Mouse (Mus musculus) heart, postnatal 25 days (tissue): ENCODE data around the gene Use1. TPM values are rescaled to one million over a fixed set of nuclear protein-coding genes. Genes with fewer than 3 reads are reported as not detected.
A peak's percentile ranks its signal among the peaks of the same experiment; 100 is the strongest.

Experiments used
- DNase-seq: peaks from one replicate; pipeline ENCODE4 v3.0.0; 2022; ENCODE audit warnings: low spot score
- intact Hi-C: fragments of 180-260 bp; cut with DNase I; formaldehyde crosslinking; loops from one replicate; pipeline ENCODE4 v1.15.1; 2025
- total RNA-seq, 2 experiments: library from RNA; stranded (reverse); gene quantifications; 2 replicates each; pipeline ENCODE4 v1.2.3; 2021

The Use1 gene
- total RNA-seq, 2 experiments from 2014 or later: 116 to 128 TPM

GRCm38 (mm10) chr8:71375581-71376422 lies 9.2 kb downstream of the Use1 start:
- DNase-seq: no peak
- intact Hi-C loops: no loop called here

DNA sequence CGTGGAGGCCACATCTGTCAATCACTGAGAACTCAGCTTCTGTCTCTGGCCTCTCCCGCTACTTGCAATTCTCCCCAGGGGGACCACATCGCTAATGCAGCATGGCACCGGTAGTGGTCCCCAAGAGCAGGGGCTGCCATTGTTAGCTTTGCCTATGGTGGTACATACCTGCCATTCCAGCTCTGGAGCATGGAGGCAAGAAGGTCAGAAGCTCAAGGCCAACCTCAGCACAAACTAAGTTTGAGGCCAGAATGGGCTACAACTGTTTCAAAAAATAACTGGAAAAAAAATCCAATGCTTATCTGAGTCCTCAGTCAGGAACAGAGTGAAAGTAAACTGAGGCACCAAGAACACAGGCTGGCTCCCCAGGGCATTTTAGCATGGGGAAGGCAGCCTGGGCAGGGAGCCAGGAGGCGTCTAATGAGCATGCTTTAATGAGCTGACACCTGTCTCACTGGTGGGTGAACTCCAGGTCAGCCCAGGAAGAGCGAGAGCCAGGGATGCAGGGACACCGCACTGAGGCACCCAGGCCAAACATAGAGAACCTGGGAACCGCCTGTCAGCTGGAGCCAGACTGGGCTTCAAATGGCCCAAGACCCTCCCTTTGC lies 9.9 kb downstream of the Use1 start:
- no peak for DNase-seq
- intact Hi-C loops: no loop called here

DNA sequence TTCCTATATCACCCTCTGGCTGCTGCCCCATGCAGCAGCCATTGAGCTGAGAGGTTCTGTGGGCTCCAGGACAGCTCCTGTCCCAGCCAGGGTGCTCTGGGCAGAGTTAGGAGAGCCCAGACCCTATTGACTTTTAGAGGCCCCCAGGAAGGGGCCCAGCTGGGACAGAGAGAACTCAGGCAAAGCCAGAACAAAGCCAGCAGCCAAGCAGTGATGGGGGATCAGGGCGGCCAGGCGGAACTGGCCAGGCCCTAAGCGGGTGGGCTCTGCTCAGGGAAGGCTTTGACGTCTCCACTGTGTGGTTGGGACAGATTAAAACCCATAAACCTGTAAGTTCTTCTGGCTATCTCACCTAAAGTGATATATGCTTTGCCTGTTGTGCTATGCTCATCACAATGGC lies 12.4 kb downstream of the Use1 start:
- intact Hi-C loops: loop anchor here (1.0 to 2.0 kb wide), 2 partner anchors 24 to 83 kb away; no protein-coding TSS in a partner anchor
- DNase-seq: no peak

DNA sequence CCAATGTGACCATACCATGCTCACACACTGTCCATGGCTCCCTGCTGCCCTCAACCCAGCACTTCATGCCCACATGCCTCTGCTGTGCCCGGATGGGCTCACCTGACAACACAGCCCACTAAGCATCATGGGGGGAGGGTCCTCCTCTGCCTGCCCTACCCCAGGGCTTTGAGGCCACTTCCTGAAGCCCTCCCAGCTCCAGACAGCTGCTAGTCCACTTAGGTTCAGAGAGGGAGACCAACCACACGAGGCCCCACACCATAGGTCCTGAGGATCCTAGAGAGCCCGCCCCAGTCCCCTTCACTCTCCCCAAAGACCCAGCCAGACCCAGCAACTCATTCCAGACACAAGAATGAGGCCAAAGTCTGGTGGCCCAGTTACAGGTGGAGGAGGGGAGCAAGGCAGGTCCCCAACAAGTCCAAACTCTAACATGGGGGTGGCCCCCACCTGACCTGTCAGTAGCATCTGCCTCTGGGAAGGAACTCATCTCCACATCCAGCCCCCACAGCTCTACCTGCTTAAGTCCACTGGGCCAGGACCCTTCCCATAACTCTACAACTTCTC lies 12.9 kb downstream of the Use1 start:
- intact Hi-C loops: loop anchor here (1.0 to 2.0 kb wide), 2 partner anchors 23 to 83 kb away; no protein-coding TSS in a partner anchor
- no peak for DNase-seq

DNA sequence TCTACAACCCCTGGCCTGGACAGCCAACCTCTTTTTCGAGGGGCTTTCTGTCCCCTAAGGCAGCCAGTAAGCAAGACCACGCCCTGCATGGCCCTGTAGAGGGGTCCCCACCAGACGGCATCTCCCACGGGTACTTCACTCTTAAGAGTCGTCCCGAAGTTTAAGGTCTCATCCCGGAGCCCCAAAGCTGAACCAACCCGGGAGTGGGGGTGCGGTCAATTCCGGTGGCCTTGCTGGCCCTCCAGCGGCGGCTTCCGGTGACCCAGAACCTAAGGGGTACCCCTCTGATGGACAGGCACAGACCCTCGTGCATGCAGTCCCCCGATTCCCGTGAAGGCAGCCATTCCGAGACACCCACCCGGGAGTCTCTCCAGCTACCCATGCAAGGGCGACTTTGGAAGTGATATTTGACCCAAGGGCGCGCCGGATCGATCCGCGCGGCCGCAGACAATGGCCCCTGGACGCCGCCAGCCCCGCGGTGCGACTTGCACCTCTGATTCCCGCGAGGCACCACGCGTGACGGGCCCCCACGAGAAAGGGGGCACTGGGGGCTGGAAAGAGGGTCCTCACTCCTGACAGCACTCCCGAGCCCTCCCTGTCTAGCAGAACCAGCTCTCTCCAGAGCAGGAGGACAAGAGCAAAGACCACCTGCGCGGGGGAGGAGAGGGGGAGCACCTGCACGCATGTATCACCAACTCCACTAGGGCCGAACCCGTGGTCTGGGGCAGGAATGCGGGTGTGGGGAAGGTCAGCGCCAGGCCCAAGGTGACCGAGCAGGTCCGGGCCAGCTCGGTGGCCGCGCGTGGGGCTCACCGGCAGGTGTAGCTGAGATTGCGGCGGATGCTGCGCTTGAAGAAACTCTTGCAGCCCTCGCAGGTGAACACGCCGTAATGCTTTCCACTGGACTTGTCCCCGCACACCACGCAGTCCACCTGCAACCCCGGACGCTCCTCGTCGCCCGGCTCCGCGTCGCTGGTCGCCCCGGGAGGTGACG lies 13.8 kb downstream of the Use1 start:
- no peak for DNase-seq

DNA sequence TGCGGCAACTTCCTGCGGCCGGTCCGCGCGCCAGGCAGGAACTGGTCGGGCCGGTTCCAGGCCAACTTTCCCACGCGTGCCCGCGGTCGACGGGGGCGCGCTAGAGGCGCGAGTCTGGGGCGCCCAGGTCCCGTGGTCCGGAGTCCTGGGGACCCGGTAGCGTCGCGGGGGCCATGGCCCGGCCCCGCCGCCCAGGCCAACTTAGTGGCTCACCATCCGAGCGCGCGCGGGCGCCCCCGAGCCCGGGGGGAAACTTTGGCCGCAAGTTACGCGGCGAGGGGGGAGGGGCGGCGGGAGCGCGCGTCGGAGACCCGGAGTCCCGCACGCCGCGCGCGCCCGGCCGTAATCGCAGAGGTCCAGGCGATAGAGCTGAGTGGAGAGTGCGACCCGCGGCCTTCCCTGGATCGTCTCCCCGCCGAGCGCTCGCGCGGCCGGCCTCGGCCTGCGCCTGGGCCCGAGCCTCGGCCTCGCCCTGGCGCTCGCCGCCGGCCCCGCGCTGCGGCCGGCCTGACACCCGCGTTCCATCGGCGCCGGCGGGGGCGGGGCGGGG lies 14.8 kb downstream of the Use1 start, which contains the start of gene Nr2f6:
Gene Nr2f6, minus strand, starts transcription at position 540 of the 550 bp plus-strand sequence.
- intact Hi-C loops: no loop called here
- peak; percentile 79 for DNase-seq

More for the DNA sequence above, 13.8 kb downstream of the Use1 start:
- intact Hi-C loops: no loop called here

- DNase-seq: no peak
- intact Hi-C loops: no loop called here
Measured at GRCm38 (mm10) chr8:71381971-71382961, 15.6 kb downstream of the Use1 start.

DNA sequence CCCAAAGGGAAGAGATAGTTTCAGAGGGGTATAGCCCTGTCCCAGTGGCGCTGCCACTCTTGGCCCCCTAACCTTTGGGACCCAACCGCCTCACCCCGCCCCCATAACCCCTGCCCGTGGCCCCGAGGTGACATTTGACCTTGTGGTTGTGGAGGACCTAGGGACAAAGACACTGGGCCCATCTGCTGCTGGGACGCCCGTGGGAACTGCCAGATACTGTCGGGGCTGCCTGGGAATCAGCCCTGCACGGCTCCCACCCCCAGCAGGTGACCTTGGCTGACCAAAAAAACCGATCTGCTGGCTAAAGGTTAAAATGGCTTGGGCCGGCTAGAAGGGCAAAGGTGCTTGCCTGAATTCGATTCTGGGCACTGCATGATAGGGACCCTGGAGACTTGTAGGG lies 16.7 kb downstream of the Use1 start:
- DNase-seq: no peak
- intact Hi-C loops: no loop called here

DNA sequence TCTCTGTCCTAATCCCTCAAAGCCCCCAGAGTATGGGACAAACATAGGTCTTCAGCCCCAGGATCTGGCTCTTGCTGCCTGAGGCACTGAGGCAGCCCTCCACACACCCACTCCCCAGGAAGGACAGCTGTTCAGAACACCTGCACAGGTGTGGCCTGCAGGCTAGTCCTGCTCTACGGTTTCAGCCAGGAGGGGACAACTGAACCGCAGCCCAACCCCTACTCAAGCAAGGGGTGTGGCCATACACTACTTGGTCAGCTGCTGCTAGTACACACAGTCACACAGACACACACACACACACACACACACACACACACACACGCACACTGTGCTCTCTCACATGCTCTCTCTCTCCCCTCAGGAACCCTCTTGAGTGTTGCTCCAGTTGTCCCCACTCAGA lies 17.2 kb downstream of the Use1 start:
- intact Hi-C loops: no loop called here
- no peak for DNase-seq

DNA sequence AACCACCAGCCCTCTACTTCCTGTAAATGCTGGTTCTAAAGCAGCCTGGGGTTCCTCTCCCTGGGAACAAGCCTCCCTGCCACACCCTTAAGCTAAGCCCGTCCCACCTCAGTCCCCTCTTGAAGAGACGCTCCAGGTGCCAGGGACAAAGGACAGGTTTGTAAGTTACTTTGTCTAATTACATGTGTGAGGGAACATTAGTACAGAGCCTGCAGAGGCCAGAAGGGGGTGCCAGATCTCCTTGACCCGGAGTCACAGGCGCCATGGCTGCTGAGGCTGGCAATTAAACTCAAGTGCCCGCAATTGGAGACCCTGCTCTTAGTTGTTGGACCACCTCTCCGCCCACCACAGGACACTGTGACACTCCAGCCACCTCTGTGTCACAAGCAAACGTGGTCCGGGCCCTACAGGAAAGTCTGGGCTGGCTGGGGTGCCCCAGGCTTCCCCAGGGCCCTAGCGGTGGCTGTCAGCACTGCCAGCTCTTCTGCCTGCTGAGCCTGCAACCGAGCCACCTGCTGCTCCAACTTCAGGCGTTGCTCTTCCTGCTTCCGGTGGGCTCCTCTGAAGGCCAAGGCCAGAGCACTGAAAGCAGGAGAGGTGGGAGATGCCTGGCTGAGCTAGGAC lies 18.7 kb downstream of the Use1 start:
- no peak for DNase-seq
- intact Hi-C loops: no loop called here

GRCm38 (mm10) chr8:71388267-71388666 lies 21.6 kb downstream of the Use1 start:
- intact Hi-C loops: no loop called here
- DNase-seq: no peak

- no peak for DNase-seq
- intact Hi-C loops: no loop called here
Measured at GRCm38 (mm10) chr8:71391696-71392095, 25.0 kb downstream of the Use1 start.

GRCm38 (mm10) chr8:71392391-71392790 lies 25.7 kb downstream of the Use1 start:
- DNase-seq: no peak
- intact Hi-C loops: no loop called here

GRCm38 (mm10) chr8:71392871-71393270 lies 26.2 kb downstream of the Use1 start:
- no peak for DNase-seq
- intact Hi-C loops: no loop called here

- no peak for DNase-seq
- intact Hi-C loops: no loop called here
Measured at GRCm38 (mm10) chr8:71394481-71394880, 27.8 kb downstream of the Use1 start.

DNA sequence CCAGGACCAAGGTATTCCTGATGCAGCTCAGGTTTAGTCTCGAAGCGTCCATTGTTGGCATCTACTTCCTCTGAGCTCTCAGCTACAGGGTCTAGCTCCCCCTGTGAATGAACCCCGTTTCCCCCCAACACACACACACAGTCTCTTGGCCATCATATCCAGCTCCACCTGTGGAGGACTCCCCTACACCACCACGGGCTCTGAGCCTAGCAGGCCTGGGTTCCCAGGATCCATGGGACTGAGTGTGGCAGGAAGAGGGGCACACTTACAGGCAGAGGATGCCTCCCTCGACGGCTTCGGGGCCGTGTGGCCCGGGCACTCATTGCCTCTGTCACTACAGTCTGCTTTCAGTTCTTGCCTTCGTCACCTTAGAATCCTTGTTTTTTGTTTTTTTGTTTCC lies 28.4 kb downstream of the Use1 start:
- no peak for DNase-seq
- intact Hi-C loops: no loop called here

DNA sequence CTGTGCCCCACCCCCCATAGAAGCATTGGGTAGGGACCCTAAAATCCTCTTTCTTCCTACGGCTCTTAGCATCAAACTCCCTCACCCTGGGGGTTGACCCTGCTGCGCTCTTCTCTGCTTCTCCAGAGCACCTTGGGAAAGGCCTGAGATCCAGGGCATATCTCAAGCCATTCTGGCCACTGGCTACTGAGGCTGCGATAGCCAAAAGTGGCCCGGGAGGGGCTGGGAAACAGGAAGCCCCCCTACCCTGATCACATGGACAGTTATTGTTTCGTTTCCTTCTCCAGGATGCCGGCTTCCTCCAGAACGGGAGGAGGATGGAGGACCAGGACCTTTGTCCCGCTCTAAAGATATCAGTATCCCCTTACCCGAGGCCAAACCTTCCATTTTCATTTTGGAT lies 29.0 kb downstream of the Use1 start, which contains the start of gene Ushbp1:
Gene Ushbp1, minus strand, starts transcription at position 174 of the 400 bp plus-strand sequence.
- peak; percentile 59 for DNase-seq
- intact Hi-C loops: no loop called here
